Mouse (Mus musculus) cerebellum, postnatal 10 days (tissue): ENCODE measurements at regions not wholly inside any gene's neighbourhood (a gene's known extent, or its start where the extent isn't known, plus 50 kb on each side); places are given as distances from the start of the nearest gene placed in this dataset.
A peak's percentile ranks its signal among the peaks of the same experiment; 100 is the strongest.

ENCODE experiments used
- DNase-seq, 2 experiments: peaks; one replicate each; pipeline ENCODE4 v3.0.0; 2021; ENCODE audit warnings: mixed read lengths in 2 of 2

DNA sequence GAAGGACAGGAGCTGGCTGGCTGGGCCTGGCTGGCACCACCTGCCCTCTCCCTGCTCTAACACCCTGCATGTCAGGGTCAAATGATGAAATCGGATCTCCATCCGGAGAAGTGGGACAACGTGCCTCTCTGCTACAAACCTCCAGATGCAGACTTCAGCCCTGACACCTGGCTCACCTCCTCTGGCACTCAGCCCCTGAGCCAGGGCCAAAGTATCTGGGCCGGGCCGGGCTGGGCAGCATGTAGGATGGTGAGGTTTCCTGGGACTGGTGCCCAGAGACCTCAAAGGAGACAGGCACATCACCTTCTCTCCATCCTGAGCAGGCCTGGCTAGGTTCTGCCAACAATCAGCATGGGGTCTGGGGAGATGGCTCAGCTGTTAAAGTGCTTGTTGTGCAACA lies 113.5 kb downstream of the Tfcp2l1 start:
- DNase-seq, result peak; percentile 76 to 78

DNA sequence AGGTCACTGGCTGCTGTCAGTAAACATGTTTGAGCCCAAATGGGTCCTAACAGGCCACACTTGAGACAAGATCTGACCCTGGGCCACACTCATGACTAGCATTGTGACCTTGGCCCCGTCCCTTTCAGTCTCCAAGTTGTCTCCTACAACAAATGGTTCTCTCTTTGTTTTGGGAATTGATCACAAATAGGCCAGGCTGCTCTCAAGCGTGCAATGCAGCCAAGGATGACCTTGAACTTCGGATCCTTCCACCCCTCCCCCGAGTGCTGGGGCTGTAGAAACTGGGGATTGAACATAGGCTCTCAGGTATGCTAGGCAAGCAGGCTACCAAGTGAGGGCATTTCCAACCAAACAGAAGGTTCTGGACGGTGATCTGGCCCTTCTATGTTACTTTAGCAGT lies 120.5 kb downstream of the Tfcp2l1 start:
- no peak for DNase-seq

DNA sequence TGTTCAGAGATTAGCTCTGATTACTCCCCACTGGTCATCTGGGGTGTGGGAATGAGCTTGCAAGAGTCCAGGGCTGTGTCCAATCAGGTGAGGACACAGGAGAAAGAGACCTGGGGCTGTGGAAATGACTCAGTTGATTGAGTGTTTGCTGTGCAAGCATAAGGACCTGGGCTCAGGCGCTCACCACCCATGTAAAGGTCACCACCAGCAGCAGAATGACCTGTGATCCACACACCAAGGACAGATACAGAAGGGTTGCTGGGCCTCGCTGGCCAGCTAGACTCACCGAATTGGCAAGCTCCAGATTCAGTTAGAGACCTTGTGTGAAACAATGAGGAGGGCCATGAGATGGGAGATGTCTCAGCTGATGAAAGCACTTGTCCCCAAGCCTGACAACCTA lies 125.1 kb downstream of the Tfcp2l1 start:
- DNase-seq, result no peak

DNA sequence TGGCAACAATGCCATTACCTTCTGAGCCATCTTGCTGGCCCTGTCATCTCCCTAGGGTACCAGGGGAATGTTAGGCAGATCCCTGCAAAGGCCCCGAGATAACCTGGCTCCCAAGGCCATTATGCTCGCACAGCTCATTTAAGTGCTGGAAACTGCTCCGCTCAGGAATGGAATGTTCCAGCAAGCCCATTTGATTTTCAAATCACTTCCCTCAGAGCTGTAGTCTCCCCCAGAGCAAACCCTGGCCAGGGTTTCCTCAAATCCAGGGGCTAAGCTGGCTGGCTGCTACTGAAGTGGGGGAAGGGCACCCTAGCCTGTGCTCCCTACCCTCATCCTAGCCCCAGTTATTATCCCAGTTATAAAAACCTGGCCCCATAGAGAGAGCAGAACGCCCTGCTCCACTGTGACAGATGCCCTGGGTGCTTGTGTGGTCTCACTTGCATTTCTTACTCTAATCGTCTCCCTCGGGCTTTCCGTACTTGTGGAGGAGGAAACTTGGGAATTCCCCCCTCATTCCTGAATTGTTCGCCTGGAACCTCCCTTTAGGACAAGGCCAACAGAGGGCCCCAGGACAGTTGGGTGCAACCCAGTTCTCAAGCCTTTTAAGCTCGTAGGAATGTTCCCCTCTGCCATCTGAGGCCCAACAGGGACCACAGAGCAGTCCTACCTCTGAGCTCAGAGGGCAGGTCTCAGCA lies 128.6 kb downstream of the Tfcp2l1 start:
- DNase-seq, result no peak

DNA sequence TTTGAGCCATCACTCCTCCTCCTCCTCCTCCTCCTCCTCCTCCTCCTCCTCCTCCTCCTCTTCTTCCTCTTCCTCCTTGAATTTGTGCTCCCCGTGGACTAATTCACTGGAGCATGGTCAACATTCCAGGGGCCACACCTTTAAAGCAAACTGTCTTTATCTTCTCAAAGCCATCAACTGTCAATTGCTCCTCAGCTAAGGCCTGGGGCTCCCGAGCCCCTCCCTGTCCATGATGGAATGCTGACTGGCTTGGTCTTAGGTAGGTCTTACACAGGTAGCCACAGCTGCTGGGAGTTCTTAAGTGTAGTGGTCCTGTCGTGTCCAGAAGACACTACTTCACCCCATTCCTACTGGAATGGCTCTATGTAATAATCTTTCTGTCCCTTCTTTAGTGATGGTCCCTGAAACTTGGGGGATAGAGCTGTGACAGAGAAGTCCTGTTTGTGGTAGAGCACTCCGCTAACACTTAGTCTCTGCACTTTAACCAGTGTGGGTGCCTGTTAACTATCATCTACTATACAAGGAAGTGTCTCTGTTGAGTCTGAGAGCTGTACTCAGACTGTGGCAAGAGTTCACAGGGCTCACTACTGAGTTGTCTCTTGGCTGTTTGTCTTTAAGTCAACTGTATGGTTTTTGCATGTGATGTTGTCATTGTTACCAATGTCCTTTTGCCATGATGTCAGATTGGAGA lies 129.7 kb downstream of the Tfcp2l1 start:
- DNase-seq, result no peak

DNA sequence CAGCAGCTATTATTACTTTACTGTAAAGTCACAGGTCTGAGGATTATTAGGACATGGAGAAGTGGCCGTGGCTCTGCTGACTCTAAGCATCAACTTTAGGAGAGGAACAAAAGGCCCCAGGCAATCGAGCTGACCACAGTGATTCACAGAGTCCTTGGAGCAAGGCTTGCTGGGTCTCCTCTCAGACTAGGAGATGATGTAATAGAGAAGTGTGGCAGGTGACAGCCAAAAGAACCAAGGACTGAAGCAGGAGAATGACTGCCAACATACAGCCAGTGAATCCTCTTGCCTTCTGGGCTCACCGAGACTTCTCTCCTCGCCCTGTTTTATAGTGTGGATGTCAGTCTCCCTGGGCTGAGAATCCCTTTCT lies 130.3 kb downstream of the Tfcp2l1 start:
- no peak for DNase-seq

DNA sequence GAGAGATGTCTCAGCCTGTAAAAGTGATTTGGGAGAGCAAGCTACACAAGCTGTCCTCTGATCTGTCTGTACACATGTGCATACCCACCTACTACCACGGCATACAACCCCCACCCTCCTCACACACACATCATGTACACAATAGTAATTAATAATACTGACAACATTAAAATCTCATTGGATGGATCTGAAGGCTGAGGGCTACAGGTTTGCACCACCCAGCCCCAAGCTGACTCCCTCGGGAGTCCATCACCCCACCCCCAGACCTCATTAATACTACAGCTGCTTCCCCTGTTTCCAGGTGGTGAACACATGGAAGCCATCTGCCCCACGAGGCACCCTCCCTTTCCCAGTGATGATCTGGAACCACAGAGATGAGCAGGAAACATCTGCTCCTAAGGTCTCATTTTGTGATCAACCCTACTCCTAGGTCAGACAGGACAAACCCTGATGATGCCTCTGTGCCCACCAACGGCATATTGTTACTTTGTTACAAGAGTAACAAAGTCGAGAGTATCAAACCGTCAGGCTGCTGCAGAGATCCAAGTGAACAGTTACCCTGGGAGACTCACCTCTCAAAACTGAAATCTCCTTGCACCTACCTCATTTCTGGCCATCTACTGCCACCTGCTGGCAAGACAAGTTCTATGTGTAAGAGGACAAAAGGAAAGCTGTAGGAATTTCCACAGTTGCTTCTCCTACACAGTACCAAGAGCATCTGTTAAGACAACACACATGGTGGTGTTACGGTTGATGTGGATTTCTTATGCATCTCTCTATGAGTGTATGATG lies 131.6 kb downstream of the Tfcp2l1 start:
- DNase-seq, result peak; percentile 94 to 95

DNA sequence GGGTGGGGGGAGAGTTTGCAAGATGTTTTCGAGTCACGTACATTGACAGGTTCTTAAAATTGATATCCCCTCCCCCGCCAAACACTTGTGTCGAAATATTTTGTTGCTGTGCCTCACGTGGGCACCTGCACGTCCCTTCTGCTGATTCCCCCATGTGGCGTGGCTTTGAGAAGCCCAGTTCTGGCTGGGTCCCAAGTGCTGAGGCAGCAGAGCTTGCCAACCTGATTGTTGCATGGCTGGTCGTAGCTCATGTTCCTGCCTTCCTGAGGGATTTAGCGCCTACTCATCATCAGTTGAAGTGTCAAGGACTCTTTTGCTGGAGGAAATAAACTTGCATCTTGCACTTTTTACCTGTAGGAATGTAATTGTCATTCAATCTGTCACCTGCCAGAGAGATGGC lies 137.8 kb downstream of the Tfcp2l1 start:
- DNase-seq, result peak; percentile 76 to 77

DNA sequence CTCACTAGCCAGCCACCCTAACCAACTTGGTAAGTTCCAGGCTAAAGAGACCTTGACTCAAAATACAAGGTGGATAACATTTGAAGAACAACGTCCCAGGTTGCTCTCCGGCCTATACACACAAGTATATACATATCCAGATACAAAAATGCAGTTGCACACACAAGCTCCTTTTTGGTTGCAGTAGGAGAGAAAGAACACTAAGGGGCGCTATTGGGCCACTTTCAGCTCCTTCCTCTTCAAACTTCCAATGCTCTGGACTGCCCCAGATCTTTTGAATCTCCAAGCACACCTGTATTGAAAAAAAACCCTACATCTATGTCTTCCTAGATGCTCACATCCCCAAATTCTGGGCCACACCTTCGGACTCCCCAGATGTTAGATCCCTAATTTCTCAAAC lies 141.1 kb downstream of the Tfcp2l1 start:
- peak; percentile 73 to 81 for DNase-seq

DNA sequence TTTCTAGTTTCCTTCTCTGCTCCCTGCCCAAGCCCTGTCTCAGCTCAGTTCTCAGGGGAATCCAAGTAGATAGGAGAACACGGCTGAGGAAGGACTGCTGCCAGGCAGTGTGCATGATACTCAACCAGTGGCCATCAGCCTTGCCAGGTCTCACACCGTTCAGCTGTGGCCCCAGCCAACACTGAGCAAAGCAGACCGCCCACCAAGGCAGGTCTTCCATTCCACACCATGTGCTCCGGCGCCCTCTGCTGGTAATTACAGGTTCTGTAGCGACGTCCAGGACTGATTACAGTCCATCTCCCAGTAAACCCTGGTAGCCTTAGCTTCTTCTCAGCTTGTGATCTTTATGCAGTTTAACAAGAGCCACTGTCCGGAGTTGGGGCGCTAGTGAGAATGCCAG lies 144.5 kb downstream of the Tfcp2l1 start:
- peak; percentile 88 to 90 for DNase-seq

DNA sequence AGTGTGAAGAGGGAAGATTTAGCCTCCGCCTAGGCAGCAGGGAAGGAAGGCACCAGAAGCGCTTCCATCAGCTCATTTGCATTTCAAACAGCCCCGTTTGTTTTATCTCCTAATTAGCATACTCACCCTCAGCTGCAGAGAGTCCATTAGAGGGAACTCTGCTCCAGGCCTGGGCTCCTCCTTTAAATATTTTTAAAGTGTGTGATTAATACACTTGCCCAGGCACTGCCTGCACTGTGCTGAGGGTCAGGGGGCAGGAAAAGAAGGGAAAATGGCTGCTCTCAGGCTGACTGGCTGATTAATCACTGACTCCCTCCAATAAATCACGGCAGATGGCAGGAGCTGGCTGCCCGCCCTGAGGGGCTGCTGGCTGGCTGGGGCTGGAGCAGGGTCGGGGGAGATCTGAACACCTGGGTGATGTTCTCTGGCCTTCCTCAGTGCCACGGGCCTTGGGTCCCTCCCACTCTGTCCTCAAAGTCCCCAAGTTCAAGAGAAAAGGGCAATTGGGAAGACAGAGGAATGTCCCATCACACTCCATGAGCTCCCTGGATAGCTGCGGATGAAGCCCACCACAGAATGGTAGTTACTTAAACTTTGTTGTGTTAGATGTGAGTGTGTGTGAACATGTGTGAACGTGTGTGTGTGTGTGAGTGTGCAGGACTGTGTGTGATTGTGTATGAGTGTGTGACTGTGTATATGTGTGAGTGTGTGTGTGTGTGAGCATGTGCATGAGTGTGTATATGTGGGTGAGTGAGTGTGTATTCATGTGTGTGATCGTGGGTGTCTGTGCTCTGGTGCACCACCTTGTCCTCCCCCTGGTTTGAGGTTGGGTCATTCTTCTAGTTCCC lies 149.1 kb downstream of the Tfcp2l1 start:
- DNase-seq, result peak; percentile 86 to 90
